Mouse (Mus musculus): Measurements from ENCODE around the gene Kdm4b.

The Kdm4b gene

GRCm38 (mm10) chr17:56325450-56326152 lies at the start of gene Kdm4b:
TSS of gene Kdm4b (plus strand) at chr17:56326062.
- CTCF ChIA-PET: interaction anchor here (0.8 to 0.9 kb wide), 2 partner anchors 18 to 34 kb away, joined by 3 read pairs; no protein-coding TSS in a partner anchor

- CTCF ChIA-PET: interaction anchor here (0.6 to 1.2 kb wide), 2 partner anchors 14 to 975 kb away, joined by 3 to 5 read pairs; no protein-coding TSS in a partner anchor
Observed at GRCm38 (mm10) chr17:56276643-56277566, 49.0 kb upstream of the Kdm4b start, which contains the start of gene Ticam1. TSS of gene Ticam1 (minus strand) at chr17:56276786.

- CTCF ChIA-PET: interaction anchor here (1.2 kb wide), 1 partner anchor 13 kb away, joined by 3 read pairs; no protein-coding TSS in a partner anchor
Observed at GRCm38 (mm10) chr17:56277567-56277893, 48.3 kb upstream of the Kdm4b start.

- CTCF ChIA-PET: interaction anchor here (1.2 to 1.5 kb wide), 2 partner anchors 14 to 72 kb away, joined by 7 to 12 read pairs; no protein-coding TSS in a partner anchor
Observed at GRCm38 (mm10) chr17:56278340-56278739, 47.5 kb upstream of the Kdm4b start.

- CTCF ChIA-PET: interaction anchor here (0.6 to 1.5 kb wide), 3 partner anchors 15 to 148 kb away, joined by 7 to 12 read pairs (median 7); no protein-coding TSS in a partner anchor
Observed at GRCm38 (mm10) chr17:56279481-56280155, 46.2 kb upstream of the Kdm4b start.

GRCm38 (mm10) chr17:56281193-56281592 lies 44.7 kb upstream of the Kdm4b start:
- CTCF ChIA-PET: no interaction called here

GRCm38 (mm10) chr17:56282802-56283201 lies 43.1 kb upstream of the Kdm4b start:
- CTCF ChIA-PET: no interaction called here

- CTCF ChIA-PET: interaction anchor here (0.6 kb wide), 1 partner anchor 149 kb away, joined by 3 read pairs; no protein-coding TSS in a partner anchor
Observed at GRCm38 (mm10) chr17:56283316-56283715, 42.5 kb upstream of the Kdm4b start.

- CTCF ChIA-PET: no interaction called here
Observed at GRCm38 (mm10) chr17:56285995-56286394, 39.9 kb upstream of the Kdm4b start.

GRCm38 (mm10) chr17:56287830-56288229 lies 38.0 kb upstream of the Kdm4b start:
- CTCF ChIA-PET: interaction anchor here (0.5 to 0.6 kb wide), 2 partner anchors 185 to 332 kb away, joined by 3 to 8 read pairs; no protein-coding TSS in a partner anchor

- CTCF ChIA-PET: no interaction called here
Observed at GRCm38 (mm10) chr17:56288866-56289265, 37.0 kb upstream of the Kdm4b start.

GRCm38 (mm10) chr17:56289371-56290331 lies 36.2 kb upstream of the Kdm4b start:
- CTCF ChIA-PET: no interaction called here

- CTCF ChIA-PET: interaction anchor here (1.4 to 1.5 kb wide), 3 partner anchors 14 to 34 kb away, joined by 3 read pairs; partner anchors contain the start of gene Ticam1
Observed at GRCm38 (mm10) chr17:56290388-56291170, 35.3 kb upstream of the Kdm4b start.

GRCm38 (mm10) chr17:56291171-56291511 lies 34.7 kb upstream of the Kdm4b start:
- CTCF ChIA-PET: interaction anchor here (1.4 to 1.5 kb wide), 3 partner anchors 14 to 34 kb away, joined by 3 read pairs; partner anchors contain the start of gene Ticam1

GRCm38 (mm10) chr17:56291826-56292475 lies 33.9 kb upstream of the Kdm4b start:
- CTCF ChIA-PET: interaction anchor here (0.7 to 1.5 kb wide), 4 partner anchors 15 to 170 kb away, joined by 3 to 4 read pairs (median 3); partner anchors contain the start of genes Lrg1 and Ticam1

GRCm38 (mm10) chr17:56292531-56293222 lies 33.2 kb upstream of the Kdm4b start, which contains the start of gene Plin3:
TSS of gene Plin3 (minus strand) at chr17:56292873.
- CTCF ChIA-PET: interaction anchor here (0.7 to 0.8 kb wide), 2 partner anchors 11 to 171 kb away, joined by 3 to 4 read pairs; partner anchors contain the start of gene Lrg1

GRCm38 (mm10) chr17:56293291-56293690 lies 32.6 kb upstream of the Kdm4b start:
- CTCF ChIA-PET: interaction anchor here (0.8 kb wide), 1 partner anchor 10 kb away, joined by 3 read pairs; no protein-coding TSS in a partner anchor

GRCm38 (mm10) chr17:56294241-56294640 lies 31.6 kb upstream of the Kdm4b start:
- CTCF ChIA-PET: no interaction called here

All from spleen, embryonic (tissue).